Mouse (Mus musculus) testis, postnatal 14 days (tissue): ENCODE data around the gene Fam13a.
A peak's percentile ranks its signal among the peaks of the same experiment; 100 is the strongest.

Experiments
- DNase-seq: peaks from one replicate; pipeline ENCODE4 v3.0.0; 2021; ENCODE audit warnings: low spot score

The Fam13a gene

DNA sequence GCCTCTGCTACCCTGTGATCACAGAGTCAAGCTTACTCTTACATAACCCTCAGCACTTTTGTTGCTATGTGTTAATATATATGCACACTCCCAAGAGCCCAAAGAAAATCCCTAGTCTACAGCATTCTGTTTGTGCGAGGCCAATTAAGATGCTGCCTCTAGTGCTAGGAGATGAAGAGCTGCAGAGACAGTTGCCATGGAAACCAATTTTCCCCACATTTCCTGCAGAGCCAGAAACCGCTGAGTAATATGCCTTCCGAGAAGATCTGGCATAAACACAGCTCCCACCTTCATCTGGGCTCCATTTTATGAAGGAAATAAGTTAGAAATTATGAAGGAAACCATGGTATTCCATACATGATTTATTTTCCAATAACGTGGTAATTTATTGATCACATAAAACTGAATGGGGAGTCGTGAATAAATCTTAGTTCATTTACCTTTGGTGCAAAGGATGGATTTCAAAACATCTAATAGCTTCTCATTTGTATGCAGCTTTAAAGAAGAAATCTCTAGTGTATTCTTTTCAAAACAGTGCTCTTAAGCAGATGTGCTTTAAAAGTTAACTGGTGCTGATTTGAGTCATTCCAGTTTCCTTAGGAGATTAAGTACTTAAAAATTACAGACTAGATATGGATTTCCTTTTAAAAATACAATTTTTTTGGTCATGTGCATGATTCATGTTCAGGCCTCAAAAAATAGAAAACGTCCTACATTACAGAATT is 91.0 kb downstream of the Fam13a start:
- DNase-seq: no peak

- no peak for DNase-seq
These were observed 91.7 kb downstream of the Fam13a start for GRCm38 (mm10) chr6:58932515-58933188.

DNA sequence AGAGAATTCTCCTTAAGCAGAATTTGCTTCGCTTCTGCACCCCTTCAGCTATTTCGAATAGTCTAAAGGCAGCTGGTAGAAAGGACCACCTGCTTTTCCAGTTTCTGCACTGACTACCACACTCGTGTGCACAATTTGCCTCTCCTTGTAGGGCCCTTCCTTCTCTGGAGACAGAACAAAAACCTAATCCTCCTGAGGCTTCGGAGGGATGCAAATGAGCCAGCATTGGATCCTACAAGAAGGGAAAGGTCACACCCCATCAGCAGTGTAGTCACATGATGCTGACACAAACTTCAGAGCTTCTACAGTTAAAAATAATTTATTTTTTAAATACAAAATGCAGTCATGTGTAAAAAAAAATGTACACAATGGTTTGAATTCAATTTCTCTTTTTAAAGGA is 93.2 kb downstream of the Fam13a start:
- no peak for DNase-seq

DNA sequence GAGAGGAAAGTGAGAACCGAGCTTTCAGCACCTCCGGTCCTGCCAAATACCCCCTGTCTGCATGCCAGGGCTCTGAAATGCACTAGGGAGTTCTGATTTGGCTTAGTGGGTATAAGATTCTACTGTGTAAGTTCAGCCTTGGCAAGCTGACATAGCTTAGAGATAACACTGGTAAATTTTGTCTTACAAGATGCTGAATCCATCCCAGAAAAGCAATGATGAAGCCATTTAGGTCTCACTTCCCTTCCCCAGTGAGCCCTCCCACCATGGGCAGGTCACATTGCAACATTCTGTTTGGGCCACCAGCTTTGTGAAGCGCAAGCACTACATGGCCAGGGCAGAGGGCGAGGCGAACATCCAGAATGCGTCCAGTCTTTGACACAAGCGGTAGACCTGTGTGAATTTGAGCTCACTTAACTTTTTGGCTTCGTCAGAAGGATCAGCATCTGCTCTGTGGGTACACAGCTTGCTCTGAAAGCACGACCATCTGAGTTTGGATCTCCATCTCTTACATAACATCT is 94.4 kb downstream of the Fam13a start:
- DNase-seq: no peak

- DNase-seq: no peak
These were observed 96.5 kb downstream of the Fam13a start for GRCm38 (mm10) chr6:58927881-58928280.

DNA sequence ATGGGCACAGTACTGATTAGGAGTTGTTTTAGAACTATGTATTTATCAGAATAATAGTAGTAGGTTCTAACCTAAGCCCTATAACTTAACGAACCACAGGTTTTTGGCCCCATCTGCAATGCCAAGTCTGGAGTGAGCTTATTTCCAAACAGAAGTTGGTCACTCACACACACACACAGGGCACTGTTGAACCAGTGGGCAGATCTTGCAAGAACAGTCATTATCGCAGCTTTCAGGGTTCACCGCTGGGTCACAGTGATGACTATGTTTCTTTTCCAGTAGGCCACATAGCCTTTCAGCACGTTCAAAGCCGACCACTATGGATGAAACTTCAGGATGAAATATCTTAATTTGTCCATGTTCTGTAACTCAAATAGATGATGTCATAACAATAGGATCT is 101.8 kb downstream of the Fam13a start:
- no peak for DNase-seq

DNA sequence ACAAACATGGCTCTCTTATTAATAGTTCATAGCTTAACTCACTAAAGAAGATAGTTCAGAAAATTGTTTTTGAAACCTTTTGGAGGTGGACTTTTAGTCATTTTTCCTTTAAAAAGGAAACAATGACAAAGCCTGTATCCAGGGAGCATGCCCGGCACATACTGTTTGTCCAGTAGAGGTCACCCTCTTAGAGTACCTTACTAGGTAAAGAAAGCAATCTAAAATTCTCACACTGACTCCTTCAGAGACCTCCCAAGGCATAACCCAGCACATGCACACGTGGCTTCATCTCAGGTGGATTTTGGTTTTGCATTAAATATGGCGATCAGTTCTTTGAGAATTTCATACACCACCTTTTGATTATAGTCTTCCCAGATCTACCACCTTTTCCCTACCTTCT is 102.7 kb downstream of the Fam13a start:
- no peak for DNase-seq

DNA sequence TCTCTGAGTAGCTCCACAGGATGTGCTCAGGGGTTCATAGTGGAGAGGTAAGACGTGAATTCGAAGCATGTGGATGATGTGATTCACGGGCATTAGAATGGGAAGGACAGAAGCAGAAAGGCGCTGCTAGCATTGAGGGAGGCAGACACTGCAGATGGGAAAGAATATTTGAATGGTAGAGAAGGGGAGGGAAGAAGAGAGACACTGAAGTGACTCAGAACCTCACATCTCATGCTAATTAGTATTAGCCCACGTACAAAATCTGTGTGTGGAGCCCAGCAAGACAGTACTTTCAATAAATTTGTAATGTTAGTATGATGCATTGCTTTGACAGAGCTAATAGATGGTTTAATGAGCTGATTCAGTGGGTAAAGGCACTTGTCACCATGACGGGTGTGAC is 103.6 kb downstream of the Fam13a start:
- no peak for DNase-seq

DNA sequence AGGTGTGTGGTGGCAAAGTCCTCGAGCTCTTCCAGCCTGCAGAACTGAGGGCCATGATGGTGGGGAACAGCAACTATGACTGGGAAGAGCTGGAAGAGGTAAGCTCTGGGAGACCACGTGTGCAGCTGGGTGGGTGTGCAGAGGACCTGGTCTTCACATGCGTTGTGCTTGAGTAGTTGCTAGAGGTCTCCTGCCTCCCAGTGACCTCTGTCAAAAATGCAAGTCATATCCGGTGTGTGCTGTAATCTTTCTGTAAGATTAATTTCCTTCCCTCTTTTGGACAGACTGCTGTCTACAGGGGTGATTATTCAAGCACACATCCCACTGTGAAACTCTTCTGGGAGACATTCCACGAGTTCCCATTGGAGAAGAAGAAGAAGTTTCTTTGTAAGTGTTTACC is 107.9 kb downstream of the Fam13a start:
- DNase-seq: no peak

DNA sequence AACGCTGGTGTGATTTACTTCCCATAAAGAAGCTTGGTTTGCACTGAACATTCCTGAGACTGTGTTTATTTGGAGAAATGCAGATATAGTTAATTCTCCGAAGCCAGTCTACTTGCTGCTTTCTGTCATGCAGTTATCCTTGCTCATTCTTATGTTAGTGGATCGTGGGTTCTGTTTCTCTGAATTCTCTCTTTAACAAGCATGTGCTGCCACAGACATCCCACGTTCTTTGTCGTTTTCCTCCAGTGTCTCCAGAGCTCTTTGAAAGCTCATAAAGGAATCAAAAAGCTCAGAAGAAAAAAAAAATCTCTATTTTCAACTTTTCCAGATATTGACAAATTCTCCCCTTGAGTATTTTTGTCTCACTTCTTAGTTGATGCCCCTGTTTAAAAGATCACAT is 110.4 kb downstream of the Fam13a start:
- no peak for DNase-seq

DNA sequence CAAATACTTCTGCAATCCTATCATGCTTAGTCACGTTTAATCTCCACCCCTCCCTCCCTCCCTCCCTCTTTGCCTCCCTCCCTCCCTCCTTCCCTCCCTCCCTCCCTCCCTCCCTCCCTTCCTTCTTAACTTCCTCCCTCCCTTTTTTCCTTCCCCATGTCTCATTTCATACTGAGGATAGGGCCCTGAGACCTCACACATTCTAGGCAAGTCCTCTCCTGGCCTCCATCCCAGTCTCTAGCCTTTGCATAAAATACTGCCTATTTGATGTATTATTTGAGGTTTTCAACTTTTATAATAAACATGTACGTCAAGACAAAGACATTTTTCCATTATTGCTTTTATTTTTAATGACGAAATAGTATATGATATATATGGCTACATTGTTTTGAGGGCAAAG is 110.8 kb downstream of the Fam13a start:
- no peak for DNase-seq

DNA sequence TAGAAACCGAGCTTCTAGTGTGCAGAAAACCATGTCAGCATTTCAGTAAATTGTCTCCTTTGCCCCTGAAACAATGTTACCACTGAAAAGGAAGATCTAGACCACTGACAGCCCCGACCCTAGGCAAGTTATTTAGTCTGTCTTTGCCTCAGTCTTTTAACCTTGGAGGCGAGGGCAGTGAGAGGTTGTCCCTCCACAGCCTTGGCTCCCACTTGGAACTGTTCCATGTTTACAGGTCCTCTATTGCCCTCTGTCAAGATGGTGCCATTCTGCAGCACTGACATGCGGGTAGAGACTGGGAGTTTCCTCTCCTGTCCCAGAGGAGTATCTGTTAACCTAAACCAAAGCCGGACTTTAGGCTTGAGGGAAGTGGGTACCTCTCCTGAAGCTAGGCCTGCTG is 111.5 kb downstream of the Fam13a start:
- DNase-seq: no peak

DNA sequence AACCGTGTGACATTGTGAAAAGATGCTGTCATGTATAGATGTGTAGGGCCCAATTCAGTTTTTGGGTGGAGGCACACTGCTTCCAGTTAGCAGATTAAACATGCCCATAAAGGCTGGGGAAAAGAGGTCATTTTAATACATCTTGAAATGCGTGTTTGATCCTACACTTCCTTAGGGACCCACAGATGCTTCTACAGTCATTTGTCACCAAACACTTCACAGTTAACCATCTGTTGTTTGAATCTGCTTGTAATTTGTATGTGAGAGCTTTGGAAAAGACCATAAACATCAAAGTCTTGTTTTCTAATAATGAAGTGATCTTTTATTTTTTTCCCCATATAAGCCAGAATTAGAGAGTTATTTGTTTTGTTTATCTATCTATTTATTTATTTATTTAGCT is 116.6 kb downstream of the Fam13a start:
- DNase-seq: no peak

DNA sequence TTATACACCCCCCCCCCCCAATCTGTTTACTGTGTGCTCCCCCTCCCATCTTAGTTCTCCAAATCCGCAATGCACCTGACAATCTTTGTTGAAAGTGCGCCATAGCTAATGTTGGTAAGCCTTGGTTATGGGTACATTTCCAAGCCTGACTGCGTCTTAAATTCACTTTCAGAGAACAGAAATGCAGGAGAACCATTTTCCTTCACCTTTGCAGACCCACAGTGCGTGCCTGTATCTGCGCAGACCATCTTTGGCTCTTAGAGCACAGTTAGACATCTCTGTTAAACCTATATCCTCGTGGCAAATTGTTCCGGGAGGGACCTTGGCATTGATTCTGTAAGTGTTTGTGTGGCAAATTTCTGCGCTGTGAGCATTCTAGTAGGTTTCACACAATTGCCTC is 117.0 kb downstream of the Fam13a start:
- no peak for DNase-seq

- DNase-seq: peak; percentile 36
These were observed 117.5 kb downstream of the Fam13a start, which contains the start of gene Nap1l5 for GRCm38 (mm10) chr6:58906852-58907261. TSS of gene Nap1l5 (minus strand) at chr6:58907076.

DNA sequence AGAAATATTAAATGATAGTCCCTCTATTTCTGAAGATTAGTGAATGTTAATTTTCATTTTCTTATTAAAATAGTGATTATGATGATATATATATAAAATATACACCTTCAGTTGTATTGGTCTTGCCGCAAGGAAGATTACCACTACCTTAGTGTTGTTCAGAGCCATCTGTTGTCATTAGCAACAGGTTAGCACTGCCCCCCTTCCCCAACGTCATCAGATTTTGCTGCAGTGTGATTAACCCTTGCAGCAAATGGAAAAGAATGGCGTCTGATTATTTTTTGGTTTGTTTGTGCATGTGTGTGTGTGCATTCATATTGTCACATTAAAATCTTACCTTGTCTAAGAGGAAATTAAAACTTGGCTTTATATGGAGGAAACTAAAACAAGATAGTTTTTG is 119.8 kb downstream of the Fam13a start:
- no peak for DNase-seq

DNA sequence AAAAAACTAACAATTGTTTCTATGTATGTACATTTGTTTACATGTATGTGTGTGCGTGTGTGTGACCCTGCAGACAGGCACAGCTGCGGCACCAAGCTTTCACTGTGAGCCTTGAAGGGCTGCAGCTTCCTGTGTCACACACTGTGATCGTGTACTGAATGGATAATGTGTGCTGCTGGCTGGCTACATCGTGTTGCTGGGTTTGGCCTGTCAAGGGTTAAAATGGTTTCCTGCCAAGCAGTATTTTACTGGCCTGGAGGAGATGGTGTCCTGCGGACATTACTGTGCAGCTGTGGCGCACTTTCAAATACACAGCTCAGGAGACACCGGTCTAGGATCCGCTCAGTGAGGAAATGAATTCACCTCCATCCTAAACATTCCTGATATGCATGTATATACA is 121.2 kb downstream of the Fam13a start:
- DNase-seq: no peak

DNA sequence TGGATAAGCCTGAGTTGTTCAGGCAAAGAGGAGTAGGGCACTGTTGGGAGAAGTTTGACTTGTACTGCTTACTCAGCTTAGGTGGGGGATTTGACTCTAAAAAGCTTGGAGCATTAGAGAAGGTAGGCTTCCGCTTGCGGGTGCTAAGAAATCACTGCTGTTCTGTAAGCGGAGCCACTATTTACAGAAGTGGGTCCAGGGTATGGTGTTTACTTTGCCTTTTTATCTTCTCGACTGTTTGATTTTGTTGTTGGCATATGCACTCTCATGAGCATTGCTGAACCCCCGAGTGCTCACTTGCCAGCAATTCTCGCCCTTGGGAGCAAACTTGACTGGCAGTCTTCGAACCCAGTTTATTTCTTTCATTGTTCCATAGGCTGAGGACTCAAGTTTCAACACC is 123.8 kb downstream of the Fam13a start:
- DNase-seq: no peak

DNA sequence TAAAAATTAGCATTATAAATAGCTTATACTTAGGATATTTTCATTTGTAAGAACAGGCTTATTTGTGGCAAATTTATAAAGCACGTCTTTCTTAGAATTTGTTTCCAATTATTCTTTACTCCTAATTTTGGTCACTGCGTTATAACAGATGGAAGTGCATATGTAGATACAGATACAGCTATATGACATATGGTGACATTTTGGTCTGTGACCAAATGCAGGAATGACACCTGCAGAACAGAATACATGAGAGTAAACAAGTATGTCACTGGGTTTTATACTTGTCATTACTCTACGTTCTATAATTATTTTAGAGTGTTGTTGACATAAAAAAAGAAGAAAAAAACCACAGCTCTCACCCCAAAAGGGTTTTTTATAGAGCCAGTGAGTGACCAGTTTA is 125.3 kb downstream of the Fam13a start:
- DNase-seq: no peak

DNA sequence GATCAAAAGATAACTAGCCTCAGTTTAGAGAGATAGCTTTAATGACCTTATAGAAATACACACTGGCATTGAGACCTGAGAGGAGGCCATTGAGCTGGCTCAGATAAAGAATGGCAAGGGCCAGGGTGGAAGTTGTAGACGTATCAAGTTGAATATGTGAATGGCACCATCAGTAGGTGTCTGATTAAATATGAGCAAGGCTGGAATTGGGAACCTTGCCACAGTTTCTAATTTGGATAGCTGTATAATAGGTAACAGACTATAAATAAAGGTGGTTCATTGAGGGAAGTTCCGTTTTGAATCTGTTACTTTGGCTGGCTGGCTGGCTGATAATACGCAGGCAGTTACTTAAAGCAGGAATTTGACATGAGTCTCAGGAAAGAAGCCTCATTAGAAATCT is 127.7 kb downstream of the Fam13a start:
- DNase-seq: no peak

DNA sequence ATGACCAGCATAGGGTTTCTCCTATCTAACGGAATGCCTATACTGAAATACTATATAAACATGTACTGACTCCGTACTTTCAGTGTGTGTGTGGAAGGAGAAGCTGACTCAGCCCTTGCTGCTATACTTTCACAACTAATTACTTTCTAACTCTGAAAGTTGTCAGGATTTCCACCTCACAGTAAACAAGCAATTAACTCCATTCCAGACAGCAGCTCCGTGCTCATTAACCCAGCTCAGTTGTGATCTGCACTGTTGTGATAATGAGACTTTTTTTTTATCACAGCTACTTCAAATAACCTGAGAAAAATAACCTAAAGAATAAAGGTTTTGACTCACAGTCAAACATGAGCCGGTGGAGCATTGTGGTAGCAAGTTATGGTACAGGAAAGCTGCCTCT is 129.4 kb downstream of the Fam13a start:
- DNase-seq: no peak

DNA sequence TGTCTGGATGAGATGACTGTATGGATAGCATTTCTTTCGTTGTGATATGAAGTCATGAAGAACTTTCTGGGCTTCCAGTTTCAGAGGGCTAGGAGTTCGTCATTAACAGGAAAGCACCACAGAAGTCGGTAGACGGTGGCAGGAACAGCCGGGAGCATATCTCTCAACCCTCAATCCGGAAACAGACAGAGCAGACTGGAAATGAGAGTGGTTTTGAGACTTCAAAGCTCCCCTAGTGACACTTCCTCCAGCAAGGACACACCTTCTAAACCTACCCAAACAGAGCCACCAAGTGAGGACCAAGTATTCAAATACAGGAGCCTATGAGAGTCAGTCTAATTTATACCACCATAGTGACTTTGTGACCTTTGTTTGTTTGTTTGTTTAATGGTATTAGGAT is 131.0 kb downstream of the Fam13a start:
- DNase-seq: no peak

GRCm38 (mm10) chr6:58889917-58890316 is 134.4 kb downstream of the Fam13a start:
- no peak for DNase-seq

GRCm38 (mm10) chr6:58882271-58882670 is 142.1 kb downstream of the Fam13a start:
- DNase-seq: no peak
